ENCODE assay signal across 24 mouse cellular contexts in genomic region chr2:21343821-21344220, GRCm38 (mm10). TPM values are rescaled to one million over a fixed set of nuclear protein-coding genes. Genes with fewer than 3 reads are reported as not detected.
DNase-seq lines count a peak whose midpoint lies in the region; ATAC-seq lines count a peak whose summit lies in the region.
"Had no signal": no experiment of that assay in that cellular context is flagged by ENCODE, and none has a peak within 500 bp of the region (broad histone marks: within the 10 kb centered on the region; RNA-seq: fewer than 3 reads in every experiment).

No protein-coding gene starts in this region.

- WGBS in kidney, embryonic 15.5 days = 82% methylated on average over 5 of the region's 5 CpGs

- H3K9me3 ChIP-seq in kidney, embryonic 15.5 days (replicated peaks) = no peaks in the 10 kb centered on the region
- H3K9me3 ChIP-seq: embryonic facial prominence, embryonic 13.5 days; forebrain, embryonic 10.5 days; heart, embryonic 15.5 days; hindbrain, embryonic 15.5 days; lung, embryonic 15.5 days; megakaryocyte, embryonic 14.5 days; neural tube, embryonic 15.5 days had no signal

- DNase-seq in left cerebral cortex, adult 11 months (ENCODE audit: low spot score) = peak; percentile 21
- no peak for DNase-seq in left cerebral cortex, postnatal 4 days
- DNase-seq in cerebellum, postnatal 10 days = peak; percentile 73 to 75
- peak; percentile 5 to 57 for DNase-seq in left cerebral cortex, adult 8-10 months (ENCODE audit: low spot score in 2 of 2)
- peak; percentile 29 to 71 for DNase-seq in right cerebral cortex, postnatal 36 days (ENCODE audit: low spot score in 2 of 2)
- DNase-seq in urinary bladder, adult 2 months (ENCODE audit: low spot score) = no peak
- no peak for DNase-seq in ovary, postnatal 14 days (ENCODE audit: low spot score)
- DNase-seq: adrenal gland, postnatal 36 days; thymus, postnatal 36 days had no signal

- intact Hi-C loops in left cerebral cortex, postnatal 4 days (cut with DNase I) = no loop called here

- no peaks in the 10 kb centered on the region for H3K4me1 ChIP-seq in kidney, embryonic 15.5 days
- H3K4me1 ChIP-seq: embryonic facial prominence, embryonic 13.5 days; forebrain, embryonic 10.5 days; heart, embryonic 15.5 days; hindbrain, embryonic 15.5 days; lung, embryonic 15.5 days; megakaryocyte, embryonic 14.5 days; neural tube, embryonic 15.5 days had no signal

- H3K36me3 ChIP-seq in kidney, embryonic 15.5 days = no peaks in the 10 kb centered on the region
- H3K36me3 ChIP-seq: embryonic facial prominence, embryonic 13.5 days; forebrain, embryonic 10.5 days; heart, embryonic 15.5 days; hindbrain, embryonic 15.5 days; lung, embryonic 15.5 days; neural tube, embryonic 15.5 days had no signal

- no peak for ATAC-seq in kidney, embryonic 15.5 days (replicated peaks; ENCODE audit: low FRiP score)
- ATAC-seq: CD4-positive, CD25-positive, alpha-beta regulatory T cell, adult 4 months had no signal

- H3K27ac ChIP-seq in kidney, embryonic 15.5 days = no peak overlapping the region
- H3K27ac ChIP-seq: embryonic facial prominence, embryonic 13.5 days; forebrain, embryonic 10.5 days; heart, embryonic 15.5 days; hindbrain, embryonic 15.5 days; kidney, postnatal 0 days; lung, embryonic 15.5 days; neural tube, embryonic 15.5 days had no signal

- H3K4me2 ChIP-seq in kidney, embryonic 15.5 days = no peak overlapping the region
- H3K4me2 ChIP-seq: embryonic facial prominence, embryonic 13.5 days; heart, embryonic 15.5 days; hindbrain, embryonic 15.5 days; lung, embryonic 15.5 days; neural tube, embryonic 15.5 days had no signal

- H3K9ac ChIP-seq in kidney, embryonic 15.5 days = no peak overlapping the region
- H3K9ac ChIP-seq: embryonic facial prominence, embryonic 13.5 days; heart, embryonic 15.5 days; hindbrain, embryonic 15.5 days; lung, embryonic 15.5 days; neural tube, embryonic 15.5 days had no signal

- H3K4me3 ChIP-seq in kidney, embryonic 15.5 days (replicated peaks) = no peak overlapping the region
- H3K4me3 ChIP-seq: embryonic facial prominence, embryonic 13.5 days; forebrain, embryonic 10.5 days; heart, embryonic 15.5 days; hindbrain, embryonic 15.5 days; lung, embryonic 15.5 days; megakaryocyte, embryonic 14.5 days; neural tube, embryonic 15.5 days had no signal

- no peaks in the 10 kb centered on the region for H3K27me3 ChIP-seq in kidney, embryonic 15.5 days
- H3K27me3 ChIP-seq: embryonic facial prominence, embryonic 13.5 days; heart, embryonic 15.5 days; hindbrain, embryonic 15.5 days; lung, embryonic 15.5 days; megakaryocyte, embryonic 14.5 days; neural tube, embryonic 15.5 days had no signal

RNA-seq across cellular contexts. Expression of gene Gpr158, which starts 23.5 kb away (rescaled TPM):
- total RNA-seq in left cerebral cortex, postnatal 4 days (2021) = 10 to 100 TPM; 17.4 to 17.7 TPM
- total RNA-seq in left cerebral cortex, adult 8-10 months (2022) = 100 to 1,000 TPM; 105 to 124 (median 114) TPM
- polyA plus RNA-seq in urinary bladder, adult 2 months (2012; rRNA removed) = 0.01 TPM in 2 replicates
- polyA plus RNA-seq in kidney, embryonic 15.5 days (2015; fragmentation: Nextera tagmentation; extraction: Ambion mirVana) = 0.04 TPM in 1 of 2 replicates, not detected in the other
- total RNA-seq: common myeloid progenitor, adult 5-6 weeks; gastrocnemius, adult 8-10 months; liver, adult 2 months; monocyte, adult 5-6 weeks had no signal
- polyA plus RNA-seq: CD4-positive, CD25-positive, alpha-beta regulatory T cell, adult 4 months; embryonic facial prominence, embryonic 13.5 days; heart, embryonic 15.5 days; kidney, postnatal 0 days; liver, adult 2 months; small intestine, adult 2 months had no signal

Comparison
In these comparisons a context has a peak if more than half of its experiments do, and no peak if none do; other contexts are left out.
1. DNase-seq: peak in left cerebral cortex, adult 11 months (single experiment), cerebellum, postnatal 10 days (2 of 2), left cerebral cortex, adult 8-10 months (2 of 2) and right cerebral cortex, postnatal 36 days (2 of 2); none in left cerebral cortex, postnatal 4 days (single experiment), urinary bladder, adult 2 months (single experiment) and ovary, postnatal 14 days (single experiment).
2. RNA of gene Gpr158, which starts 23.5 kb away (total RNA-seq): 105 to 124 TPM in left cerebral cortex, adult 8-10 months; 17.4 to 17.7 TPM in left cerebral cortex, postnatal 4 days; every median in the first group is over 4 times any median in the second.